10 mouse cellular contexts compared by ENCODE assay signal in genomic region chr8:120441637-120442036, GRCm38 (mm10).
DNase-seq lines count a peak whose midpoint lies in the region; ATAC-seq lines count a peak whose summit lies in the region.
"Had no signal": no experiment of that assay in that cellular context is flagged by ENCODE, and none has a peak within 500 bp of the region (broad histone marks: within the 10 kb centered on the region; RNA-seq: fewer than 3 reads in every experiment).

No protein-coding gene starts in this region.

- no peaks in the 10 kb centered on the region for H3K36me3 ChIP-seq in kidney, embryonic 14.5 days (ENCODE audit: control insufficient read depth, insufficient read depth, low read length)
- no peaks in the 10 kb centered on the region for H3K36me3 ChIP-seq in hindbrain, embryonic 13.5 days
- no peaks in the 10 kb centered on the region for H3K36me3 ChIP-seq in liver, embryonic 15.5 days (replicated peaks)

- 81% methylated on average over 6 of the region's 6 CpGs for WGBS in kidney, embryonic 14.5 days
- WGBS in hindbrain, embryonic 13.5 days: 79% methylated on average over 6 of the region's 6 CpGs
- WGBS in liver, embryonic 15.5 days (ENCODE audit: insufficient replicate concordance): 50% methylated on average over 6 of the region's 6 CpGs

- H3K4me3 ChIP-seq in kidney, embryonic 14.5 days (ENCODE audit: low read length): no peak overlapping the region
- no peak overlapping the region for H3K4me3 ChIP-seq in brown adipose tissue, adult 24 weeks (ENCODE audit: insufficient read depth, low read depth, low read length)
- H3K4me3 ChIP-seq in hindbrain, embryonic 13.5 days: no peak overlapping the region
- H3K4me3 ChIP-seq in liver, embryonic 15.5 days (replicated peaks): no peak overlapping the region

- peak; percentile 80 to 81 for DNase-seq in kidney, adult 8-10 months
- DNase-seq in MN1 (ENCODE audit: low spot score): no peak
- no peak for DNase-seq in Muller cell, postnatal 12 days (ENCODE audit: inconsistent ontology term)
- DNase-seq: cerebellum, postnatal 36 days; heart, postnatal 10 days; lung, embryonic 14.5 days had no signal

- peaks cover 67% of the 10 kb centered on the region for H3K4me1 ChIP-seq in kidney, embryonic 14.5 days (ENCODE audit: control insufficient read depth, insufficient read depth, low read length)
- peaks cover 26% of the 10 kb centered on the region for H3K4me1 ChIP-seq in brown adipose tissue, adult 24 weeks (ENCODE audit: control insufficient read depth, insufficient read depth, insufficient read length, low read length)
- H3K4me1 ChIP-seq in hindbrain, embryonic 13.5 days (replicated peaks): peaks cover 82% of the 10 kb centered on the region
- peaks cover 57% of the 10 kb centered on the region for H3K4me1 ChIP-seq in liver, embryonic 15.5 days (replicated peaks)

- no peak overlapping the region for H3K27ac ChIP-seq in kidney, embryonic 14.5 days (ENCODE audit: low read depth, low read length)
- 0 out of 2 replicates have a peak overlapping the region, but pooled peaks have one; percentile 2 for H3K27ac ChIP-seq in brown adipose tissue, adult 24 weeks (replicated peaks; ENCODE audit: low read depth, low read length)
- peak overlapping the region; percentile 90 for H3K27ac ChIP-seq in hindbrain, embryonic 13.5 days
- no peak overlapping the region for H3K27ac ChIP-seq in liver, embryonic 15.5 days (replicated peaks)

- peaks cover 6% of the 10 kb centered on the region for H3K27me3 ChIP-seq in kidney, embryonic 14.5 days (ENCODE audit: control insufficient read depth, insufficient read depth, low read length)
- H3K27me3 ChIP-seq in hindbrain, embryonic 13.5 days: peaks cover 21% of the 10 kb centered on the region; the same call in 1 of the 2 replicates
- peaks cover 48% of the 10 kb centered on the region for H3K27me3 ChIP-seq in liver, embryonic 15.5 days

- no peak for ATAC-seq in kidney, embryonic 14.5 days (ENCODE audit: low FRiP score, low TSS enrichment)
- ATAC-seq in hindbrain, embryonic 13.5 days (ENCODE audit: low FRiP score): no peak
- ATAC-seq in liver, embryonic 15.5 days (ENCODE audit: insufficient read depth): peak; percentile 17; the same call in 1 of the 2 replicates

- no peaks in the 10 kb centered on the region for H3K9me3 ChIP-seq in kidney, embryonic 14.5 days (ENCODE audit: control insufficient read depth, low read length)
- H3K9me3 ChIP-seq in hindbrain, embryonic 13.5 days: no peaks in the 10 kb centered on the region
- H3K9me3 ChIP-seq in liver, embryonic 15.5 days (replicated peaks): no peaks in the 10 kb centered on the region

- no peak overlapping the region for H3K9ac ChIP-seq in kidney, embryonic 14.5 days (ENCODE audit: low read depth, low read length)
- peak overlapping the region; percentile 51; the same call in 1 of the 2 replicates for H3K9ac ChIP-seq in hindbrain, embryonic 13.5 days
- H3K9ac ChIP-seq in liver, embryonic 15.5 days: no peak overlapping the region
- H3K9ac ChIP-seq: lung, embryonic 14.5 days had no signal

- no peak overlapping the region for H3K4me2 ChIP-seq in kidney, embryonic 14.5 days (replicated peaks; ENCODE audit: low read depth, low read length)
- no peak overlapping the region for H3K4me2 ChIP-seq in hindbrain, embryonic 13.5 days
- no peak overlapping the region for H3K4me2 ChIP-seq in liver, embryonic 15.5 days
- H3K4me2 ChIP-seq: lung, embryonic 14.5 days had no signal

Comparison
In these comparisons a context has a peak if more than half of its experiments do, and no peak if none do; other contexts are left out.
1. DNase-seq: peak in kidney, adult 8-10 months (2 of 2); none in MN1 (single experiment) and Muller cell, postnatal 12 days (single experiment).
2. H3K27ac ChIP-seq: peak in brown adipose tissue, adult 24 weeks (single experiment) and hindbrain, embryonic 13.5 days (single experiment); none in kidney, embryonic 14.5 days (single experiment) and liver, embryonic 15.5 days (single experiment).